8 mouse cellular contexts compared by ENCODE assay signal in genomic region chr15:9070353-9070752, GRCm38 (mm10). TPM values are rescaled to one million over a fixed set of nuclear protein-coding genes. Genes with fewer than 3 reads are reported as not detected.
A peak's percentile ranks its signal among the peaks of the same experiment; 100 is the strongest.
DNase-seq lines count a peak whose midpoint lies in the region; ATAC-seq and TF ChIP-seq lines count a peak whose summit lies in the region.

No protein-coding gene starts in this region.

- no peak for TF ChIP-seq RAD21 in CH12.LX (IDR thresholded peaks at IDR 0.05; ENCODE audit: low read depth, low read length)

- peak overlapping the region; percentile 72 for H3K9ac ChIP-seq in CH12.LX (ENCODE audit: insufficient read depth, low read depth)
- H3K9ac ChIP-seq in forebrain, embryonic 12.5 days: peak overlapping the region; percentile 64
- H3K9ac ChIP-seq in liver, embryonic 15.5 days: peak overlapping the region; percentile 77

- no peaks in the 10 kb centered on the region for H3K9me3 ChIP-seq in CH12.LX (replicated peaks; ENCODE audit: low read length)
- H3K9me3 ChIP-seq in forebrain, embryonic 12.5 days: no peaks in the 10 kb centered on the region
- H3K9me3 ChIP-seq in liver, embryonic 15.5 days (replicated peaks): no peaks in the 10 kb centered on the region

- H3K36me3 ChIP-seq in CH12.LX (replicated peaks in 1 of 2; ENCODE audit: control insufficient read depth in 1 of 2, insufficient read depth in 1 of 2, low read length in 1 of 2): no peaks in the 10 kb centered on the region
- no peaks in the 10 kb centered on the region for H3K36me3 ChIP-seq in forebrain, embryonic 12.5 days (replicated peaks)
- peaks cover 4% of the 10 kb centered on the region for H3K36me3 ChIP-seq in liver, embryonic 15.5 days (replicated peaks)

- peak; percentile 23; the same call in 1 of the 2 replicates for ATAC-seq in forebrain, embryonic 12.5 days (ENCODE audit: low FRiP score)
- peak; percentile 21 for ATAC-seq in liver, embryonic 15.5 days (ENCODE audit: insufficient read depth)

- no peak overlapping the region for H3K27ac ChIP-seq in CH12.LX (ENCODE audit: insufficient read depth, low read depth)
- peak overlapping the region; percentile 86 for H3K27ac ChIP-seq in forebrain, embryonic 12.5 days
- H3K27ac ChIP-seq in liver, embryonic 15.5 days (replicated peaks): peak overlapping the region; percentile 97

- H3K79me2 ChIP-seq in CH12.LX (replicated peaks; ENCODE audit: control insufficient read depth, extremely low read depth, insufficient read depth, poor library complexity, severe bottlenecking): no peaks in the 10 kb centered on the region

- no peak for TF ChIP-seq POLR2A in CH12.LX (IDR thresholded peaks at IDR 0.05; ENCODE audit: low read depth, low read length)

- H3K27me3 ChIP-seq in CH12.LX (replicated peaks): no peaks in the 10 kb centered on the region
- H3K27me3 ChIP-seq in forebrain, embryonic 12.5 days: no peaks in the 10 kb centered on the region
- H3K27me3 ChIP-seq in liver, embryonic 15.5 days: no peaks in the 10 kb centered on the region

- DNase-seq in embryo, embryonic 10.5 days (ENCODE audit: low spot score): peak; percentile 60
- DNase-seq in embryo, embryonic 11 days: no peak
- no peak for DNase-seq in CH12.LX (ENCODE audit: extremely low read depth)
- no peak for DNase-seq in frontal cortex, postnatal 36 days (ENCODE audit: low spot score in 2 of 2)
- DNase-seq in left cerebral cortex, postnatal 25 days (ENCODE audit: low spot score in 2 of 2): no peak
- DNase-seq in ovary, postnatal 36 days (ENCODE audit: low spot score): no peak

- in situ Hi-C loops in CH12.LX (cut with MboI; ENCODE audit: low pct_ligation_motif_present, low pct_unique_long_range_greater_than_20kb, low sequenced_read_pairs): no loop called here

- peaks cover 0 to 36% of the 10 kb centered on the region in 2 experiments; a peak in 2 of 4 replicates for H3K4me1 ChIP-seq in CH12.LX (ENCODE audit: control insufficient read depth in 1 of 2, insufficient read depth in 2 of 2)
- H3K4me1 ChIP-seq in forebrain, embryonic 12.5 days: peaks cover 37% of the 10 kb centered on the region
- H3K4me1 ChIP-seq in liver, embryonic 15.5 days (replicated peaks): peaks cover 31% of the 10 kb centered on the region

- no peak for TF ChIP-seq EP300 in CH12.LX (IDR thresholded peaks at IDR 0.05; ENCODE audit: low read length)

- H3K4me2 ChIP-seq in CH12.LX (ENCODE audit: insufficient read depth, low read depth, poor library complexity, severe bottlenecking): peak overlapping the region; percentile 68
- H3K4me2 ChIP-seq in forebrain, embryonic 12.5 days: peak overlapping the region; percentile 70
- H3K4me2 ChIP-seq in liver, embryonic 15.5 days: peak overlapping the region; percentile 77

- dilution Hi-C loops in CH12.LX (cut with MboI; ENCODE audit: extremely low pct_ligation_motif_present, extremely low pct_unique_long_range_greater_than_20kb, low sequenced_read_pairs): no loop called here

- under 1% methylated on average over 3 of the region's 3 CpGs for WGBS in forebrain, embryonic 12.5 days
- WGBS in liver, embryonic 15.5 days (ENCODE audit: insufficient replicate concordance): 5% methylated on average over 3 of the region's 3 CpGs

- H3K4me3 ChIP-seq in CH12.LX (replicated peaks in 1 of 3; ENCODE audit: low read depth in 2 of 3, low read length in 2 of 3, poor library complexity in 1 of 3): peak overlapping the region; percentile 69 to 90 (median 73)
- peak overlapping the region; percentile 81 for H3K4me3 ChIP-seq in forebrain, embryonic 12.5 days (replicated peaks)
- H3K4me3 ChIP-seq in liver, embryonic 15.5 days (replicated peaks): peak overlapping the region; percentile 95

- no peak for TF ChIP-seq CTCF in CH12.LX (conservative IDR thresholded peaks at IDR 0.05 in 1 of 2, IDR thresholded peaks at IDR 0.05 in 1 of 2; ENCODE audit: low read depth in 2 of 2, low read length in 2 of 2)

- intact Hi-C loops in left cerebral cortex, postnatal 25 days (cut with DNase I): no loop called here

TF ChIP-seq in CH12.LX, 34 proteins besides CTCF, POLR2A, EP300 and RAD21:
- TF ChIP-seq USF1 (IDR thresholded peaks at IDR 0.05; ENCODE audit: low read depth, low read length) (no peak), ZKSCAN1 (IDR thresholded peaks at IDR 0.05; ENCODE audit: borderline replicate concordance, low read depth, low read length) (no peak), CHD1 (IDR thresholded peaks at IDR 0.05; ENCODE audit: low read depth, low read length) (no peak), ETS1 (conservative IDR thresholded peaks at IDR 0.05; ENCODE audit: low read depth, low read length) (no peak), SIN3A (IDR thresholded peaks at IDR 0.05; ENCODE audit: low read length) (no peak), JUN (IDR thresholded peaks at IDR 0.05; ENCODE audit: insufficient read depth, low read depth, low read length) (no peak), TCF12 (IDR thresholded peaks at IDR 0.05; ENCODE audit: low read depth, low read length) (no peak), PAX5 (IDR thresholded peaks at IDR 0.05; ENCODE audit: low read length) (no peak), MXI1 (IDR thresholded peaks at IDR 0.05; ENCODE audit: low read depth, low read length) (no peak), IRF4 (IDR thresholded peaks at IDR 0.05; ENCODE audit: low read depth, low read length) (no peak), ZMIZ1 (IDR thresholded peaks at IDR 0.05; ENCODE audit: low read depth, low read length) (no peak), UBTF (IDR thresholded peaks at IDR 0.05; ENCODE audit: low read depth, low read length) (no peak), POLR2AphosphoS2 (IDR thresholded peaks at IDR 0.05; ENCODE audit: low read depth, low read length) (no peak), CHD2 (IDR thresholded peaks at IDR 0.05; ENCODE audit: low read length) (no peak), ZNF384 (IDR thresholded peaks at IDR 0.05; ENCODE audit: low read depth, low read length) (no peak), E2F4 (IDR thresholded peaks at IDR 0.05; ENCODE audit: insufficient replicate concordance, low read depth, low read length) (no peak), NELFE (IDR thresholded peaks at IDR 0.05; ENCODE audit: low read depth, low read length) (no peak)

RNA-seq across cellular contexts. Expression of gene Nadk2, which starts 0.7 kb away (rescaled TPM):
- total RNA-seq in CH12.LX (2012; rRNA removed) (15.2 and 22.6 TPM in 2 replicates), CH12.LX (2014; rRNA removed) (35.1 and 37.6 TPM in 2 replicates)
- polyA plus RNA-seq in CH12.LX (2012; ENCODE audit: insufficient read length, low read depth): 30.1 and 33.4 TPM in 2 replicates
- polyA plus RNA-seq in forebrain, embryonic 12.5 days (2016; fragmentation: Nextera tagmentation; extraction: Ambion mirVana): 32.0 and 34.9 TPM in 2 replicates
- polyA plus RNA-seq in liver, embryonic 15.5 days (2015; fragmentation: Nextera tagmentation; extraction: Ambion mirVana): 97.8 and 101 TPM in 2 replicates
- 10 to 100 TPM; 44.7 TPM for total RNA-seq in left cerebral cortex, postnatal 25 days (2021)
